Comparison of ENCODE assay signal across 16 mouse cellular contexts in genomic region chr4:119524010-119524409, GRCm38 (mm10). TPM values are rescaled to one million over a fixed set of nuclear protein-coding genes. Genes with fewer than 3 reads are reported as not detected.
DNase-seq lines count a peak whose midpoint lies in the region; ATAC-seq lines count a peak whose summit lies in the region.
"Had no signal": no experiment of that assay in that cellular context is flagged by ENCODE, and none has a peak within 500 bp of the region (broad histone marks: within the 10 kb centered on the region; RNA-seq: fewer than 3 reads in every experiment).

No protein-coding gene starts in this region.

- no peaks in the 10 kb centered on the region for H3K36me3 ChIP-seq in neural tube, embryonic 13.5 days
- no peaks in the 10 kb centered on the region for H3K36me3 ChIP-seq in embryonic facial prominence, embryonic 10.5 days (replicated peaks)
- H3K36me3 ChIP-seq: lung, embryonic 15.5 days had no signal

- no peak overlapping the region for H3K4me3 ChIP-seq in neural tube, embryonic 13.5 days
- H3K4me3 ChIP-seq in embryonic facial prominence, embryonic 10.5 days = no peak overlapping the region
- H3K4me3 ChIP-seq: lung, embryonic 15.5 days had no signal

- 85% methylated on average over 1 of the region's 1 CpGs for WGBS in neural tube, embryonic 13.5 days
- WGBS in embryonic facial prominence, embryonic 10.5 days = 85% methylated on average over 1 of the region's 1 CpGs

- no peak for ATAC-seq in frontal cortex, adult (ENCODE audit: low TSS enrichment)
- ATAC-seq in neural tube, embryonic 13.5 days (ENCODE audit: low read depth) = peak; percentile 65; the same call in 1 of the 2 replicates
- ATAC-seq: intestine, postnatal 0 days had no signal

- H3K4me1 ChIP-seq in neural tube, embryonic 13.5 days (replicated peaks) = peaks cover 13% of the 10 kb centered on the region
- no peaks in the 10 kb centered on the region for H3K4me1 ChIP-seq in embryonic facial prominence, embryonic 10.5 days
- H3K4me1 ChIP-seq: lung, embryonic 15.5 days had no signal

- H3K9ac ChIP-seq in neural tube, embryonic 13.5 days = no peak overlapping the region
- H3K9ac ChIP-seq: lung, embryonic 15.5 days had no signal

- no peak overlapping the region for H3K4me2 ChIP-seq in neural tube, embryonic 13.5 days
- H3K4me2 ChIP-seq: lung, embryonic 15.5 days had no signal

- H3K27ac ChIP-seq in neural tube, embryonic 13.5 days (replicated peaks) = peak overlapping the region; percentile 79
- no peak overlapping the region for H3K27ac ChIP-seq in embryonic facial prominence, embryonic 10.5 days (replicated peaks)
- H3K27ac ChIP-seq: lung, embryonic 15.5 days had no signal

- H3K27me3 ChIP-seq in neural tube, embryonic 13.5 days = no peaks in the 10 kb centered on the region
- no peaks in the 10 kb centered on the region for H3K27me3 ChIP-seq in embryonic facial prominence, embryonic 10.5 days (replicated peaks; ENCODE audit: low read depth, poor library complexity, severe bottlenecking)
- H3K27me3 ChIP-seq: lung, embryonic 15.5 days had no signal

- H3K9me3 ChIP-seq in neural tube, embryonic 13.5 days = no peaks in the 10 kb centered on the region
- no peaks in the 10 kb centered on the region for H3K9me3 ChIP-seq in embryonic facial prominence, embryonic 10.5 days
- H3K9me3 ChIP-seq: lung, embryonic 15.5 days had no signal

- DNase-seq in frontal cortex, adult 2 months (ENCODE audit: extremely low spot score in 1 of 2, low spot score in 1 of 2) = peak; percentile 7 to 50
- DNase-seq in neural tube, embryonic 10.5 days (ENCODE audit: extremely low spot score, low spot score) = no peak
- DNase-seq in mesoderm, embryonic 11.5 days (ENCODE audit: low read depth, low spot score) = peak; percentile 16
- DNase-seq in telencephalon, adult 2 months (ENCODE audit: low read depth, low spot score) = peak; percentile 74
- no peak for DNase-seq in embryonic facial prominence, embryonic 10.5 days (ENCODE audit: low spot score)
- no peak for DNase-seq in spleen, postnatal 36 days (ENCODE audit: low spot score in 2 of 2)
- DNase-seq: adrenal gland, postnatal 14 days; cerebellum, adult 11 months; gastrocnemius, postnatal 36 days; heart, postnatal 10 days; kidney, postnatal 36 days; thymus, postnatal 14 days had no signal

RNA-seq across cellular contexts. Expression of gene Foxj3, which starts 12.8 kb away (rescaled TPM):
- 35.5 and 39.4 TPM in 2 replicates for polyA plus RNA-seq in frontal cortex, adult 2 months (2012; rRNA removed)
- polyA plus RNA-seq in neural tube, embryonic 13.5 days (2015; fragmentation: Nextera tagmentation; extraction: Ambion mirVana) = 23.5 and 26.1 TPM in 2 replicates
- 21.4 and 22.4 TPM in 2 replicates for polyA plus RNA-seq in embryonic facial prominence, embryonic 10.5 days (2016; fragmentation: Nextera tagmentation; extraction: Ambion mirVana)

RNA-seq across cellular contexts. Expression of gene Frg2f1, which starts 15.3 kb away (rescaled TPM):
- polyA plus RNA-seq in frontal cortex, adult 2 months (2012; rRNA removed) = 11.0 and 14.2 TPM in 2 replicates
- polyA plus RNA-seq in neural tube, embryonic 13.5 days (2015; fragmentation: Nextera tagmentation; extraction: Ambion mirVana) = 5.4 and 7.2 TPM in 2 replicates
- 2.0 and 2.2 TPM in 2 replicates for polyA plus RNA-seq in embryonic facial prominence, embryonic 10.5 days (2016; fragmentation: Nextera tagmentation; extraction: Ambion mirVana)

RNA-seq across cellular contexts. Expression of gene Rimkla, which starts 31.6 kb away (rescaled TPM):
- polyA plus RNA-seq in frontal cortex, adult 2 months (2012; rRNA removed) = 11.6 and 12.0 TPM in 2 replicates
- polyA plus RNA-seq in neural tube, embryonic 13.5 days (2015; fragmentation: Nextera tagmentation; extraction: Ambion mirVana) = 26.3 and 28.7 TPM in 2 replicates
- 1.9 TPM in 2 replicates for polyA plus RNA-seq in embryonic facial prominence, embryonic 10.5 days (2016; fragmentation: Nextera tagmentation; extraction: Ambion mirVana)

Comparison
In these comparisons a context has a peak if more than half of its experiments do, and no peak if none do; other contexts are left out.
1. DNase-seq: peak in frontal cortex, adult 2 months (2 of 2), mesoderm, embryonic 11.5 days (single experiment) and telencephalon, adult 2 months (single experiment); none in neural tube, embryonic 10.5 days (single experiment), embryonic facial prominence, embryonic 10.5 days (single experiment) and spleen, postnatal 36 days (0 of 2).